Mouse (Mus musculus): Measurements from ENCODE around the gene Nav2.
A peak's percentile ranks its signal among the peaks of the same experiment; 100 is the strongest.

Gene Nav2

GRCm38 (mm10) chr7:48930399-48930798, 21.9 kb downstream of the Nav2 start:
- no peak for DNase-seq (ENCODE audit: inconsistent age in 2 of 2, low spot score in 1 of 2)

GRCm38 (mm10) chr7:48932138-48932537, 23.6 kb downstream of the Nav2 start:
- DNase-seq (ENCODE audit: inconsistent age in 2 of 2, low spot score in 1 of 2), result no peak

DNA sequence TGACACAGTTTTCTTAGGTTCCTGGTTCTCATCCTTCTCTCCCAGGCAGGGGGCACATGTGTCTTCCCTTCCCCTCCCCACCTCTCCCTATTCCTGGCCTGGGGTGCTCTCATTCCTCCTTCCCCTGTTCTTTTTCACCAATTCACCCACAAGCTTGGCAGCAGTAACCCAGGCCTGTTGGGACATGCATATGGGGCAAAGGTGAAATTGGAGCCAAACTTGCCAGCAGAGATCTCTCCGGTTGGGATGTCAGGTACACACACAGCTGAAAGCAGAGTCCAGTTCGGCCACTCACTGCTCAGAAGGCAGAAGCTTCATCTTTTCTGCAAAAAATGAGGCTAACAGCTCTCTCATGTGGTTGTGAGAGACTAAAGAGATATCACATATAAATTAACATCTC, 26.3 kb downstream of the Nav2 start:
- DNase-seq (ENCODE audit: inconsistent age in 2 of 2, low spot score in 1 of 2), result peak in 1 of 2 experiments; percentile 37

DNA sequence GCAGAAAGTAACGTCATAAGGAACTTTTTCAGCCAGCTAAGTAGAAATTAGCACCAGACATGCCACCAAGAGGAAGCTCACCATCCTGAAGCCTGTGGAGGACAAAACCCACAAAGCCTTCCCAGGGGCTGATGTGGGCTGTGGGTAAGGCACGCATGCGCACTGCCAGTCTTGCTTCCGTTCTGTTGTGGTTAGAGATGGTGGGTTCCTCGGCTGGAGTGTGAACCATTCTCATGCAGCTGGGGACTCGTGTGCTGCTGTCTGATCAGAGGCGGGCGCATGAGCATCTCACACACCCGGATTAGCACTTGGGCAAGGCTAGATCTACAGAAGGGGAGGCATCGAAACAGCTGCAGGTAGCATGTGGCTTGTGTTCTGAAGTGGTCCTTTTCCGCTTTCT, 29.0 kb downstream of the Nav2 start:
- peak; percentile 15 to 41 for DNase-seq (ENCODE audit: inconsistent age in 2 of 2, low spot score in 1 of 2)

DNA sequence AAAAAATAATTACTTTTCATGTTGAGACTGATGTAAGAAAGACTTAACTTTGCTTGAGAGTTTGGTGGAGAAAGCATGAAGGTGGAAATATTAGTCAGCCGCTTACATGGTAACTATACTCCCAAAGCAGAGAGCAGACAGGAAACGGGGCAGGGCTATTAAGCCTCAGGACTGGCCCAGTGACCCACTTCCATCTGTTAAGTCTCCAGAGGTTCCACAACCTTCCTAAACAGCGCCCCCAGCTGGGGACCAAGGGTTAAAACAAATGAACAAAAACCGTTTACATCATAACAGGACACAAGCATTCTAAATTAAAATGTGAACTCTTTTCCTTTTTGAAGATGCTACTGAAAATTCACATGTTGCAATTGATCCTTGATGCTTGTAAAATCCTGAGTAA, 29.7 kb downstream of the Nav2 start:
- peak in 1 of 2 experiments; percentile 56 for DNase-seq (ENCODE audit: inconsistent age in 2 of 2, low spot score in 1 of 2)

- no peak for DNase-seq (ENCODE audit: inconsistent age in 2 of 2, low spot score in 1 of 2)
Observed at GRCm38 (mm10) chr7:48948381-48949108, 40.0 kb downstream of the Nav2 start.

DNA sequence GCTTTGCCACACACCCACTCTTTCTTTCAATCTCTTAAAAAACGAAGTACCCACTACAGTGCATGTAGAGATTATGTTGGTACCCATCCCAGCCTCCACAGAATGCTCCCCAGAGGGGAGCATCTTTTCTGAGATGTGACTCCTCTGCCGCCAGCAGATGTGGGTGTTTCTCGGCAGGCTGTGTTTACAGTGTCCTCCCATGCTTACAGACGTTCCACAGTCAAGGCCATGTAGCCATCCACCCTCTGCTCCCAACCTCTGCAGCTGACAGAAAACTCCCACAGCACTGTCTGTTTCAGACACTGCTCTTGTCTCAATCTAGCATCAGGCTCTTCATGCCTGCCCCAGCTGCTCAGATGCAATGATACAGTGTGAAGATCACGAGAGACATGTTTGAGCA, 46.0 kb downstream of the Nav2 start:
- no peak for DNase-seq (ENCODE audit: inconsistent age in 2 of 2, low spot score in 1 of 2)

GRCm38 (mm10) chr7:48958528-48959315, 50.2 kb downstream of the Nav2 start:
- peak; percentile 57 to 75 for DNase-seq (ENCODE audit: inconsistent age in 2 of 2, low spot score in 1 of 2)

GRCm38 (mm10) chr7:48959316-48959661, 50.8 kb downstream of the Nav2 start:
- no peak for DNase-seq (ENCODE audit: inconsistent age in 2 of 2, low spot score in 1 of 2)

DNA sequence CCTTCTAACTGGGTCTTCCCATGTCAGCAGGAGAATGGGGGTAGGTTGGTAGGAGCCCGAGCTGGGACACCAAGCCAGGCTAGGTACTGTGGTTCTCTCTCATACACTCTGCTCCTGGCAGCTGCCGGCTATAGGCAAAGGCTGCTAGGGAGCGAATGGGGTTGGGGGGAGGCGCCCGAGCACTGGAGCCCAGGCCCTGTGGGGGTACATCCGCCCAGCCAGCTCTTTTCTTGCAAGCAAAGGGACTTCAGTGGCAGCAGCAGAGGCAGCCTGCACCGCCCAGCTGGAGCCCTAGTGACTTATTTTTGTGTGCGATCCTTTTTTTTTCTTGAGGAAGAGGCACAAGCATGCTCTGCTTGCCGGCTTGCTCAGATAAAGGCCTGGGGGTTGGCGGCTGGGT, 51.6 kb downstream of the Nav2 start:
- DNase-seq (ENCODE audit: inconsistent age in 2 of 2, low spot score in 1 of 2), result no peak

GRCm38 (mm10) chr7:48961501-48961900, 53.0 kb downstream of the Nav2 start:
- DNase-seq (ENCODE audit: inconsistent age in 2 of 2, low spot score in 1 of 2), result no peak

DNA sequence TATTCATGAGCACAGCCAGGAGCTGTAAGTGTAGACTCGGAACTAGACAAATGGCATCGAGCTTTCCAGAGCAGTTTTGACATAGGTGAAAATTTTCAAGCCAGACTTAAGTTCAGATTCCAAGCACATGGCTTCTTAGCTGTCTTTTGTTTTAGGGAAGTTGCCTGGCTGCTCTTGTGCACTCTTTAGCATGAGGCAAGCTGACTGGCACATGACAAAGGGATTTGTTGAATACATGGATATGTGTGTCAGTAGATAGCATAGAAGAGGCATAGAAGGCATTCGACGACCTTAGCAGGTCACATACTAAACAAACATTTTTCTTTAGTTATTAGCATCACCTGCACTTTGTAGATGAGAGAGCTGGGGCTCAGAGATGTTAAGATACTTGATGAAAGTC, 53.4 kb downstream of the Nav2 start:
- DNase-seq (ENCODE audit: inconsistent age in 2 of 2, low spot score in 1 of 2), result no peak

DNA sequence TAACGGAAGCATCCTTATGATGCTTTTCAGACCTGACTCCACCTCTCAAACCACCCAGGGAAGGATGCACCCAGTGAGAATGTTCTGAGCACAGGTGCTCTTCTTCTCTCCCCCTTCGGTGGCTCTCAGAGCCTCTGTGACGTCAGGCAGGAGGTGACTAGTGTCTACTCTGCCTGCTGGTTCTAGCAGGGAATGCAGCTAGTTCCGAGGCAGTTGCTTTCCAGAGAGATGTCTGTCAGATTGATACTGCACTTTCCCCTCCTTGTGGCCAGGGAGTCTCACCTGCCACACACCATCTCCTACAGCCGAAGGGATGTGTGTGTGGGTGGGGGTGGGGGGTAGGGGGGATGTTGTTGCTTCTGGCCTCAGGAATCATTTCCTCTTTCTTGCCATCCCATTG, 54.6 kb downstream of the Nav2 start:
- no peak for DNase-seq (ENCODE audit: inconsistent age in 2 of 2, low spot score in 1 of 2)

DNA sequence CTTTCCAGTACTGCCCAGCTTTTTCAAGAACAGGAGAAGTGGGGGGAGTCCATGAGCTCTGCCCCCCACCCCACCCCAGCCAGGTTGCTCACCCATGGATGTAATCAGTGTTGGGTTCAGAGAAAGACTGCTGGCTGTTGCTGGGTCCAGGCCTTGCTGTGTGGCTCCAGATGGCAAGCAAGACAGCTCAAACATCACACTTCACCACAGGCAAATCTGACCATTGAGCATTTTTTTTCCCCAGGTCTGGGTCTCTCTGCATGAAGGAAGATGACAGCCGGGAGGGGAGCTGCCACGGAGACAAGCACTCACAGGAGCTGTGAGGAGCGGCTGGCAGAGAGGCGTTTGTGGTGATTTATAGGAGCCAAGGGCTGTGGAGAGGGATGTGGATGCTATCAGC, 55.0 kb downstream of the Nav2 start:
- DNase-seq (ENCODE audit: inconsistent age in 2 of 2, low spot score in 1 of 2), result no peak

DNA sequence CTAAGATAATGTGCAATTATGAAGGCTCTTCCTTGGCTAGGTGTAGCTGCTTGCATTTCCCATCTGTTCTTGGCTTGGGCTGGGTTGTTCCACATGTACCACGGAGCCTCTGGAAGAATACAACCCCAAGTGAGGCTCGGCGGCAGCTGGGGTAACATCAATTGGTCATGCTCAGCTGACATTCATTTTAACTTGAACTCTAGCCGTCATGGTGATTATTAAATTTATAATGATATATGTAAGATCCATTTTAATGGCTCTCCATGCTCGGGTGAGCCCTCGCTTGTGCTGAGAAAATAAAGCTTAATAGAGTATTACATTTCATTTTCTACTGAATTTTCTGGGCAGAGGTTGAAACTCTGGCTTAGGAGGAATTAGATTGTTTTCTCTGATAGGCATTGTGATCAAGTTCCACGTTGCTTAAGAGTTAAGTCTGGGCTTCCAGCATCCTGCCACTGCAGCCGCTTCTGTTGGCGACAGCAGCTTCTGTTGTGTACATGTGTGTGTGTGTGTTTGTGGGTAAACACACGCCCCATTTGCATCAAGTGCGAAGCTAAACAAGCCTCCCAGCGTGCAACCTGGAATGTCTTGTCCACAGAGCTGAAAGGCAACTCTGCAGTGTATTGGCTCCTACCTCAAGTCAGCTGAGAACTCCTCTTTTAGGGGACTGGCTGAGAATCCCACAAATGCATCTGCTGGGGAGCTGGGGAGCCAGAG, 57.4 kb downstream of the Nav2 start:
- DNase-seq (ENCODE audit: inconsistent age in 2 of 2, low spot score in 1 of 2), result no peak

- no peak for DNase-seq (ENCODE audit: inconsistent age in 2 of 2, low spot score in 1 of 2)
Observed at GRCm38 (mm10) chr7:48981013-48981412, 72.5 kb downstream of the Nav2 start.

DNA sequence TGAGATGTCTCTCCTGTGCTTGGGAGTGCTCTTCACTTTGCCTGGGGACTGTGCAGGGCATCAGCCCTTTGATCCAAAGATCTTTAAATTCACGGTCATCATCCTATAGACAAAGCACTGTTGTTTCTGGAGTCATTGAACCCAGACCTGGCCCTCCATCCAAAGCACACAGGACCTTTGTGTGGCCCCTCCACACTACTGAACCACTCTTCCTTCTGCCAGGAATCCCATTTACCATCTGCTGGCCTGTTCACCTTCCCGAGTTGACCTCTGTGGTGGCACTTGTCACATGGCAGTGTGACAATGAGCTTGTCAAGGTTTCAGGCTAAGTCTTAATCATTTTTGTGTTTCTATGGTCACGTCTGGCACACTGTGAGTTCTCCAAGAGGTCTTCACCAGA, 73.3 kb downstream of the Nav2 start:
- no peak for DNase-seq (ENCODE audit: inconsistent age in 2 of 2, low spot score in 1 of 2)

DNA sequence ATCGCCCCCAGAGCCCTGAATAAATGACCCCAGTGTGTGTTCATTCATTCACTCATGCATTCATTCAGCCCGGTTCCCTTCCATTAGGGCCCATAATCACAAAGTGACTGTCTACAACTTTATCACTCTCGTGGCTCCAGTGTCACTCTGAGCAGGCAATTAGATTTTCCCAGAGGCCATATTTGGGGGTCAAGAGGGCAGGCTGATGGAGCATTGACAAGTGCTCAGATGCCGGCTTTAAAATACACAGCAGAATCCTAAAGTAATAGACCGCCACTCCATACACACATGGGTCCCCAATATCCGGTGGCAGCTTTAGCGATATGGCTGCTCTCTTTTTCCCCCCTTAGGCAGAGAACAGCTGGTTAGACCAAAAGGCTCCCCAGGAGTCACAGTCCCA, 74.1 kb downstream of the Nav2 start:
- no peak for DNase-seq (ENCODE audit: inconsistent age in 2 of 2, low spot score in 1 of 2)

DNA sequence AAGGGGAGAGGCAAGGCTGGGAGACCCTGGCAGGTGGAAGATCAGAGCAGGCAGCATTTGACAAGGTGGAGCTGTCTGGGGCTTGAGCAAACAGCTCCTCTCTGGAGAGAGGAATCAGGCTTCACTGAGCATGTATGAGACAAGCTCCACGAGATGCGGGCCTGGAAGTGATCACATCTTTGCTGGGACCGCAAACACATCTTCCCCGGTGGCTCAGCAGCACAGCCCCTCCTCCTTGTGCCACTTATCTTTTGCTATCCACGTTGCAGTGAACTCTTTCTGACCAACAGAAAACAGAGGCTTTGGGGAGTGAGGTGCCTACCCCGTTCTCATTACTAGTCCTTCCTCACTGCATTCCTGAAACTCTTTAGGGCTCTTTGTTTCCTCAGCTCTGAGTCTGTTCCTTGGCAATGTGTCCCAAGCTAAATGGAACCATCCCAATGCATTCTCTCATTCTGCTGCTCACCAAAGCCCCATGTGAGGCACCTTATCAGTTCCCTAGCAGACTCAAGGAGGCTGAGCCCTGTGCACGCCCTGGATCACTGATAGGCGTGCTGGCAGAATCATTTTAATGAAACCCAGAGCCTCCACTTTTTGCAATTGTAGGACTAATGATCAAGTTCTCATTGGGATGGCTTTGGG, 83.5 kb downstream of the Nav2 start:
- no peak for DNase-seq (ENCODE audit: inconsistent age in 2 of 2, low spot score in 1 of 2)

DNA sequence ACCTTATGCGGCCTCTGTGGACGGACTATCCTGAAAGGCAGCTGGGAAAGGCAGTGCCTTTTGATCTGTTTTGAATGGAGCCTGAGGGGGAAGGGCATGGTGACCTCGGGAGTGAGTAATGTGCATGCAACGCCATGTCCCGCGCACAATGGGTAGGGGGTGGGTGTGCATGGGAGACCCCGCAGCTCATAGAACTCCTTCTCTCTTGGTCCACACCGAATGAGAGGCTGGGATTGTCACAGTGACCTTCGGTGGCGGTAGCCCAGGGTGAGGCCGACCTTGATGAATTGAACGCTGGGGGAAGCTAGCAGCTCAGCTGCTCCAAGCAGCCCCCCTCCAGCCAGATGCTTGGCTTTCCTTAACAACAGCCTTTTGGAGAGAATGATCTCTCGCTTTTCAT, 86.7 kb downstream of the Nav2 start:
- DNase-seq (ENCODE audit: inconsistent age in 2 of 2, low spot score in 1 of 2), result peak; percentile 37 to 66

GRCm38 (mm10) chr7:48995701-48996100, 87.2 kb downstream of the Nav2 start:
- no peak for DNase-seq (ENCODE audit: inconsistent age in 2 of 2, low spot score in 1 of 2)

GRCm38 (mm10) chr7:48996829-48997228, 88.3 kb downstream of the Nav2 start:
- no peak for DNase-seq (ENCODE audit: inconsistent age in 2 of 2, low spot score in 1 of 2)

All from adrenal gland, adult (tissue).